Mouse (Mus musculus) CH12.LX (cell line): ENCODE data around the gene Syt2.

Source experiments
- CHD2 ChIP-seq: IDR thresholded peaks from 2 replicates; pipeline ENCODE4 v1.6.1; 2011; ENCODE audit warnings: low read length, improper control_type of control experiment
- CTCF ChIP-seq, 2 experiments: IDR thresholded peaks in 1 of 2; conservative IDR thresholded peaks in 1 of 2; 2 replicates each; pipeline ENCODE4 v1.5.1; 2011 to 2012; ENCODE audit warnings: low read depth in 2 of 2, low read length in 2 of 2, improper control_type of control experiment in 1 of 2, inconsistent platforms in 1 of 2, mild to moderate bottlenecking in 1 of 2, moderate library complexity in 1 of 2
- KAT2A ChIP-seq: IDR thresholded peaks from 2 replicates; pipeline ENCODE4 v1.6.1; 2012; ENCODE audit warnings: low read length, improper control_type of control experiment, inconsistent platforms; ENCODE audit not compliant: insufficient replicate concordance
- POLR2A ChIP-seq: IDR thresholded peaks from 2 replicates; pipeline ENCODE4 v1.6.1; 2011; ENCODE audit warnings: low read depth, mild to moderate bottlenecking, improper control_type of control experiment, low read length
- SIN3A ChIP-seq: IDR thresholded peaks from 2 replicates; pipeline ENCODE4 v1.6.1; 2012; ENCODE audit warnings: low read length, improper control_type of control experiment, inconsistent platforms
- USF1 ChIP-seq: IDR thresholded peaks from 2 replicates; pipeline ENCODE4 v1.6.1; 2014; ENCODE audit warnings: low read depth, mild to moderate bottlenecking, inconsistent platforms, low read length, improper control_type of control experiment
- ZMIZ1 ChIP-seq: IDR thresholded peaks from 2 replicates; pipeline ENCODE4 v1.6.1; 2012; ENCODE audit warnings: low read depth, mild to moderate bottlenecking, inconsistent platforms, low read length, improper control_type of control experiment
- ZNF384 ChIP-seq: IDR thresholded peaks from 2 replicates; pipeline ENCODE4 v1.6.1; 2012; ENCODE audit warnings: low read depth, low read length, improper control_type of control experiment, inconsistent platforms

DNA sequence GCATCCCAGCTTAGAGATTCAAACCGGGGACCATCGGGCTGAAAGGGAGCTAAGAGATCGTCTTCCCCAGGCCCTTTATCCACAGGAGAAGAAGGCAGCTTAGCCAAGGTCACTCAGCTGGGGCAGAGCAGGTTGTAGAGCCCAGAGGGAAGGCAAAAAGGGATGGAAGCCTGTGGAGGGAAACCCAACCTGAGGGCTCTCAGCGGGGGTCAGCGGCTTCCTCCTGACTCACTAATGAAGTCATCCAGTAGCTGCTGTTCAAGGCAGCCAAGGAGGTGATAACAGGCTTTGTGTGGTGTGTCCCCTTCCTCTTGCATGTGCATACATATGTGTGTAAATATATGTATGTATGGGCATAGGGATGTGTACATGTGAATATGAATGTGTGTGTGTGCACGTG is 54.7 kb downstream of the Syt2 start:
- TF ChIP-seq CTCF (conservative IDR thresholded peaks at IDR 0.05 in 1 of 2, IDR thresholded peaks at IDR 0.05 in 1 of 2; ENCODE audit: low read depth in 2 of 2, low read length in 2 of 2) (no peak), ZNF384 (no peak), SIN3A (no peak), KAT2A (no peak), ZMIZ1 (no peak), CHD2 (no peak), USF1 (no peak), POLR2A (no peak)
